Mouse (Mus musculus): ENCODE results near the gene Zbtb8a.
"Not testable (repeated sequence)": the region's sequence is repeated elsewhere in the genome, so short reads cannot be mapped to it uniquely, and the experiment has no call there.

Gene Zbtb8a

DNA sequence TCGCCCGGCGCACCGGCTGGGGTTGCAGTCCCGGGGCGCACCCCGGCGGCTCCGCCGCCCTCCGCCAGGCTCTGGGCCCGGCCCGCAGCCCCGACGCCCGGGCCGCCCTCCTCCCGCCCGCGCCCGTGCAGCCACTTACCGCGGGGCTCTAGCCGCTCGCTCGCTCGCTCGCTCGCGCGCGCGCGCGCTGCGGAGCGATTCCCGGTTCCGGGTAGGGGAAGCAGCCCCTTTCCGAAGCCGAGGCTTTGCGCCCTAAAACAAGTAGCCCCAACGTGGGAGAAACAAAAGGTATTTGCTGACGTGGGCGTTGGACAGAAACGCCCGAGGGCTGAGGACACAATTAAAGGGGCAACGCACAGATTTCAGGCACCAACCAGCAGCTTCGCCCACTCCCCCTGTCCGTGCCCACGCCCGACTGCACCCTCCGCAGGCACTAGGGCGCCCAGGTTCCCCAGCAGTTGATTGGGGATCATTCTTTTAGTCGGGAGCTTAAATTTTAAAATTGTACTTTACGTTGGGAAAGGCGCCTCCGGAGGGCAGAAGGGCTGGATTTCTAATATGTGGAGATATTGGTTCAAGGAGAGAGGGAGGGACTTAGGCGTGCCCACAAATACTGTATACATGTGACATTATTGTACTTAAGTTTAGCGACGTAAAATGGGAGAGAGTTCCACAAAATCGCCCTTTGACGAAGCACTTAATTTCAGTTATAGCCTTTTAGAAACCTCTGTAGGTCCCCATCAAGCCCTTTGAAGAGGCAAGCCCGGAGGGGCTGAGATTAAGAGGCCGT, at the start of gene Zbtb8a:
Gene Zbtb8a (minus strand): TSS at position 516 of the 790 bp plus-strand sequence.
- DNase-seq (ENCODE audit: low spot score), result peak; percentile 18

- DNase-seq (ENCODE audit: low spot score), result no peak
Measured at GRCm38 (mm10) chr4:129418321-129418720, 40.4 kb upstream of the Zbtb8a start.

- no peak for DNase-seq (ENCODE audit: low spot score)
Measured at GRCm38 (mm10) chr4:129416478-129416877, 38.6 kb upstream of the Zbtb8a start.

DNA sequence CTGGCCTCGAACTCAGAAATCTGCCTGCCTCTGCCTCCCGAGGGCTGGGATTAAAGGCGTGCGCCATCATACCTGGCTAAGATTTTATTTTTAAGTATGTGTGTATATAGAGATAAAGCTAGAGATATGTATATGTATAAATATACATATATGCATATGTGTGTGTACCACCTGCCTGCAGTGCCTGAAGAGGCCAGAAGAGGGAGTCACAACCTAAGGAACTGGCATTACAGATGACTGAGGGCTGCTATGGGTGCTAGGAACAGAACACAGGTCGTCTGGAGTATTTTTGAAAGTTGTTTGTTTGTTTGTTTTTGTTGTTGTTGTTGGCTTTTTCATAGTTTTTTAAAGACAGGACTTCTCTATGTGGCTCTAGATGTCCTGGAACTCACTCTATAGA, 38.0 kb upstream of the Zbtb8a start:
- DNase-seq (ENCODE audit: low spot score), result no peak

DNA sequence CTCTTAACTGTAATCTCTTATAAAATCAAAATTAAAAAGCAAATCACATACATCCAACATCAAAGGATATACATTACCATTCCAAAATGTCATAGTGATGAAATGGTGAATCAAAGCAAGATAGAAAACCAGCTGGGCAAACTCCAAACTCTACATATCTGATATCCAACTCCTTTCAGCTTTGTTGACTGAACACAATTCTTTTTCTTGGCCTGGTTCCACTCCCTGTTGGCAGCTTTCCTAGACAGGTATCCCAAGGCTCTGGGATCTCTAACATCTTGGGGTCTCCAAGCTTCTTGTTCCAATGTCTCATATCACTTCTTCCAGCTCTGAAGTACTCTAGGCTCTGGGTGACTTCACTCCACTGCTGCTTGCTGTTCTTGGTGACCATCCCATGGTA, 33.1 kb upstream of the Zbtb8a start:
- DNase-seq (ENCODE audit: low spot score), result no peak

GRCm38 (mm10) chr4:129410532-129410931, 32.6 kb upstream of the Zbtb8a start:
- not testable (repeated sequence) for DNase-seq (ENCODE audit: low spot score)

DNA sequence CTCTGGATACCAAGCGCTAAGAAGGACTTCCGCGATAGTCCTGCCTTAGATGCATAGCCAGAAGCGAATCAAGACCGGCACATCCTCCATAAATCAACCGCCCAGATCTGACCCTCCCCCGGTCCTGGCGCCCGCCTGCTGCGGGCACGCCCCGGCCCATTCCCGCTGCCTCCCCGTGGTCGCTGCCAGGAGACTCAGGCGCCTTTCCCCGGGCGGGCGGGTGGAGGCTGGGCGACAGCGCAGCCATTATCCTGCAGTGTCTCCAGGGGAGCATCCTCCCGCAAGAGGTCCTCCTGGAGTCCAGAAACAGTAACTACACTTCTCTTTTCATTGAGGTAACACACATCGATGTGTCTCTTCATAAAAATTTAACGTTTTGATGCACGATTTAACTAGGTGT, 28.5 kb upstream of the Zbtb8a start:
- DNase-seq (ENCODE audit: low spot score), result peak; percentile 21

DNA sequence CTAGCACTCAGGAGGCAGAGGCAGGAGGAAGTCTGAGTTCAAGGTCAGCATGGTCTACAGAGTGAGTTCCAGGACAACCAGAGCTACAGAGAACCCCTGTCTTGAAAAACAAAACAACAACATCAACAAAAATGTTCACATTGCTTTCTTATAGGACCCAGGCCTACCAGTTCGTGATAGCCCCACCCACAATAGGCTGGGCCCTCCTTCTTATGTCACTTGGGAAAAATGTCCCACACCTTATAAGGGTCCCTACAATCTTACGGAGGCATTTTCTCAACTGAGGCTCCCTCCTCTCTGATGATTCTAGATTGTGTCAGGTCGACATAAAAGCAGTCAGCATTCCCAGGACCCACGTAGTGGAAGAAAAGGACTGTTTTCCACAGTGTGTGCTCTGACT, 21.9 kb upstream of the Zbtb8a start:
- no peak for DNase-seq (ENCODE audit: low spot score)

- no peak for DNase-seq (ENCODE audit: low spot score)
Measured at GRCm38 (mm10) chr4:129396960-129397359, 19.0 kb upstream of the Zbtb8a start.

- DNase-seq (ENCODE audit: low spot score), result no peak
Measured at GRCm38 (mm10) chr4:129394089-129394870, 16.4 kb upstream of the Zbtb8a start.

DNA sequence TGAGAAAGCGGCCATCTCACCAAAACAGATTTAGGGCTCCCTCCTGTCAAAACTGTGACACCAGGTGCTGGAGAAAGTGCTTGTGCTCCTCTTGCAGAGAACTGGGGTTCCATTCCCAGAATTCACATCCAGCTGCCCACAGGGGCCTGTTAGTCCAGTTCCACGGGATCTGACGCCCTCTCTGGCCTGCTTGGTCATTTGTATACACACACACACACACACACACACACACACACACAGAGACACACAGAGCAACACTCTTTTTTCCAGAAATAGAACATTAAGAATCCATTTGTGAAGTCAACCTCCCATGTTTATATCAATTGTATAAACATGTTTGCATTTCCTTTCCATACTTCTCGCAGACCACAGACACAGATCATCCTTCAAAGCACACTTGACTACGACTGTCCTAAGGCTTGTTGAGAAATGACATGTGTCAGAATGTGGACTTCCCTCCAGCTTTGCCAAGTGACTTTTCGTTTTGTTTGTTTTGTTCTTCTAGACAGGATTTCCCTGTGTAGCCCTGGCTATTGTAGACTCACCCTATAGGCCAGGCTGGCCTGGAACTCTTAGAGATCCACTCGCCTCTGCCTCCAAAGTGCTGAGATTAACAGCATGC, 13.1 kb upstream of the Zbtb8a start:
- no peak for DNase-seq (ENCODE audit: low spot score)

DNA sequence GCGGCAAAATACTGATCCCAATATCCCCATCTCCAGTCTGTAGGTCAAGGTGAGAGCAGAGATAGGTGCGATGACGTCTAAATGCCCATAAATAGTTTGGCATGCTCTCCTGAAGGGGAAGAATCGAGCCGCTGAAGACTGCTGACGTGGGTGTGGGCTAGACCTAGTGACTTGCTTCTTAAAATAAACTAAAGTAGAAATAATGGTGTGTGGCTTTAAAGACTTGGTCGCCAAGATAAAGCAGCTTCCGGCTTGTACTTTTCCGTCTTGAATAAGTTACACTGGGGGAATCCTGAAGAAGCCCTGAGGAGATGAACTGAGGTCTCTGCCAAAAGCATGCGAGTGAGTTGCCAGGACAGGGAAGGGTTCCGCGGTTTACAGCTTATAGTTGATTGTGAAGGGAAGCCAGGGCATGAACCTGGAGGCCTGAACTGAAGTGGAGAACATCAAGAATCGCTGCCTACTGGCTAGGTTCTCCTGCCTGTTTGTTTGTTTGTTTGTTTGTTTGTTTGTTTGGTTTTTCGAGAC, 12.4 kb upstream of the Zbtb8a start:
- no peak for DNase-seq (ENCODE audit: low spot score)

- no peak for DNase-seq (ENCODE audit: low spot score)
Measured at GRCm38 (mm10) chr4:129388404-129388803, 10.5 kb upstream of the Zbtb8a start.

DNA sequence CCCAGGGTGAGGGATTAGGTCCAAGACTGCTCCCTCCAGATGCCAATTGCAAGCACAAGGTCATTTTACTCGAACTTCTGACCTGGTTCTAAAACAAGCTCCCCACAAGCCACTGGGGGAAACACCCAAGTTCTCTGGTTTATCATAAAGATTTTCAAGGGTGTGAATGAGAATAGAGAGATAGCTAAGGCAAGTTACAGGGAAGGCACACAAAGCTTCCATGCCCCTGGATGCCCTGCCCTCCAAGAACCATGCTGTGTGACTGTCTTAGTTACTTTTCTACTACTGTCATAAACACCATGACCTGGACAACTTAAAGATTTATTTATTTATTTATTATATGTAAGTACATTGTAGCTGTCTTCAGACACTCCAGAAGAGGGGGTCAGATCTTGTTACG, 9.1 kb upstream of the Zbtb8a start:
- DNase-seq (ENCODE audit: low spot score), result no peak

GRCm38 (mm10) chr4:129386269-129386946, 8.5 kb upstream of the Zbtb8a start:
- DNase-seq (ENCODE audit: low spot score), result no peak

DNA sequence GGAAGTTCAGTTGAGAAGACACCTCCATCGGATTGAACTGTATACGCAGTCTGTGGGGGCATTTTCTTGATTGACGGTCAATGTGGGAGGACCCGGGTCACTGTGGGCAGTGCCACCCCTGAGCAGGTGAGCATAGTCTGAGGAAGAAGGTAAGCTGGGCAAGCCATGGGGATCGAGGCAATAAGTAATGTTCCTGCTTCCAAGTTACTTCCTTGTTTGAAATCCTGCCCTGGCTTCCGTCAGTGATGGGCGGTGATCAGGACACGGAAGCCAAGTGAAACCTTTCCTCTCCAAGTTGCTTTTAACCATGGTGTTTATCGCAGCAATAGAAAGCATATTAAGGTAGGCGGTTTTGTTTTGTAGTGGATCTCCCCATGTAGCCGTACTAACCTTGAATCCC, 7.8 kb upstream of the Zbtb8a start:
- DNase-seq (ENCODE audit: low spot score), result no peak

DNA sequence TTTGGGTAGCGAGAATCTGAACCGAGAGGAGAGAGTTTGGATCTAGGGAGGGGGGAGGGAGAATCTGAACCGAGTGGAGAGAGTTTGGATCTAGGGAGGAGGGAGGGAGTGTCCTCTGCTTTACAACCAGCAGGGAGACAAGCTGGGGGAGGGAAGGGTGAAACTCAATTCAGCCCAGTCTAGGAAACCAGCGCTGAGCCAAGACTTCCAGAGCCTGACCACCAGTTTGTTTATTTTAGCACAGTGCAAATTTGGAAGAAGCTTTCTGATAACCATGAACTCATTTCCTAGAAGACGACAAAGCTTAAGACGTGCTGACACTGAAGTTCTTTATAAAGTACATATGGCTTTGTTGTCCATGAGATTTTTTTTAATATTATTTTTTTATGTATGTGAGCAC, 6.5 kb upstream of the Zbtb8a start:
- no peak for DNase-seq (ENCODE audit: low spot score)

DNA sequence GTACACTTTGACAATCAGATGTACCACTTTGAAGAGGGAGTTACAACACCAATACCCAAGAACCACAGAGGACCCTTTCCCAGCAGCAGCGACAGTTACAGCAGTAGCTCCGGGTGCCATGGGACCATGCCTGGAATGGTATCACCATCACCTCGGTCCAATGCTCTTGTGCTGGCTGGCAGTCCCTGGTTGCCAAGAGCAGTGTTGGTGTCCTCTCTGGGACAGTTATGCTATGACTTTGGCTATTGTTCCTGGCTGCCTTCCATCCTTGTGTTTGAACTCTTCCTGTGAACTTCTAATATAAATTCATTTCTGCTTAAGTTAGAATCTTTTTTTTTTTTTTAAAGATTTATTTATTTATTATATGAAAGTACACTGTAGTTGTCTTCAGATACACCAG, 5.7 kb upstream of the Zbtb8a start:
- DNase-seq (ENCODE audit: low spot score), result no peak

DNA sequence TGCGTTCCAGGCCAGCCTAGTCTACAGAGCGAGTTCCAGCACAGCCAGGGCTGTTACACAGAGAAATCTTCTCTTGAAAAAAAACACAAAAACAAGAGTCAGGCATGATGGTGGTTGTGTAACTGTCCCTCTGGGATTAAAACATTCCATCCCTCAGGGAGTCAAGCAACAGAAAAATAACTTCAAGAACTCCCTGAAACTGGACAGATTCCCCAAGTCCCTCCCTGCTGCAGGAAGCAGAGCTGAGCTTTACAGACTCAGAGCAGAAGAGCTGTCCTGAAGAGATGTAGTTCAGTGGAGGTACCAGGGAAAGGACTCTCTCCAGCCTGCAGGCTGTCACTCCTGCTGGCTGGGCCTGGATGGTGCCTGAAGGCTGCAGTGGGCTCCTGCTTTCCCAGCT, 4.6 kb upstream of the Zbtb8a start:
- DNase-seq (ENCODE audit: low spot score), result no peak

GRCm38 (mm10) chr4:129382029-129382428, 4.1 kb upstream of the Zbtb8a start:
- no peak for DNase-seq (ENCODE audit: low spot score)

DNA sequence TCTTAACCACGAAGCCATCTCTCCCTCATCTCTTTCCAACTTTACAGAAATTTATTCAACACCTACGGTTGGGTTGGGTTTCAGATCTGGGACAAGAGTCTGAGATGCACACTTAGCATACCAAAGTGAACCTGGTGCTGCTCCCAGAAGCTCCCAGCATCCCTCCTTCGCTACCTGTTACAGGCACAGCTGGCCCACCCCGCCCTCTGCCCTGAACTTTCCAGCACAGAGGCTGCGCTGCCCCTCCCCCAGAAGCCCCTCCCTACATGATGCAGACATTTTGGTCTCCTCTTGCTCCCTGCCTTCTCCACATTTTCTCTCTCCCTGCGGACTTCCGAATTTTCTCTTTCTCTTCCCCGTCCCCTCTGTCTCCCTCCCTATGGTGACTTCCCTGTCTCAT, 3.2 kb upstream of the Zbtb8a start:
- no peak for DNase-seq (ENCODE audit: low spot score)

DNA sequence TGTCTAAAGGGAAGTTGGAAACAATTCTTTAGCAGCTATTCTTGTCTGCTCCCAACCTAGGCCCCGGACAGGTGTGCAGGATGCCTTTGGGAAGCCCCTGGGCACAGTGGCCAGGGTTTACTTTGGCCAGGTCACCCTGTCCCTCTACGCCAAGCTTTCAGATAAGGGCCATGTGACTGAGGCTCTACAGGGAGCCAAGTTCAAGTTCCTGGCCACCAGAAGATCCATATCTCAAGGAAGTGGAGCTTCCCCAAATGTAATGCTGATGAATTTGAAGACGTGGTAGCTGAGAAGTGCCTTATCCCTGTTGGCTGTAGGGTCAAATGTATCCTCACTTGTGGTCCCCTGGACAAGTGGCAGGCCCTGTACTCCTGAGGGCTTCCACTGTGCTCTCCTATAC, 1.9 kb upstream of the Zbtb8a start:
- no peak for DNase-seq (ENCODE audit: low spot score)

Data from layer of hippocampus, adult 11-12 months (tissue).